Mouse (Mus musculus) brown adipose tissue, adult 24 weeks (tissue): ENCODE results near the gene Cmss1. TPM values are rescaled to one million over a fixed set of nuclear protein-coding genes. Genes with fewer than 3 reads are reported as not detected.

Experiments used
- H3K27ac ChIP-seq: fragments of 200-500 bp; replicated peaks from 2 replicates; pipeline ENCODE4 v1.5.1; 2012; ENCODE audit warnings: low read depth, mild to moderate bottlenecking, low read length
- H3K4me1 ChIP-seq: fragments of 200-500 bp; 2 replicates; pipeline ENCODE4 v1.6.1; 2012; ENCODE audit warnings: low read length, mixed read lengths; ENCODE audit not compliant: control insufficient read depth, insufficient read depth, insufficient read length
- H3K4me3 ChIP-seq: fragments of 200-500 bp; 2 replicates; pipeline ENCODE4 v1.5.1; 2012; ENCODE audit warnings: low read depth, mild to moderate bottlenecking, low read length, moderate library complexity; ENCODE audit not compliant: insufficient read depth
- polyA plus RNA-seq: library from polyadenylated mRNA; stranded (reverse); fragments of >200 nt; gene quantifications from 2 replicates; pipeline ENCODE4 v1.2.4, GENCODE M21; 2012; ENCODE audit not compliant: missing spikeins, insufficient read depth, insufficient read length

Gene Cmss1
- polyA plus RNA-seq, 1 experiment: 10.9 TPM

DNA sequence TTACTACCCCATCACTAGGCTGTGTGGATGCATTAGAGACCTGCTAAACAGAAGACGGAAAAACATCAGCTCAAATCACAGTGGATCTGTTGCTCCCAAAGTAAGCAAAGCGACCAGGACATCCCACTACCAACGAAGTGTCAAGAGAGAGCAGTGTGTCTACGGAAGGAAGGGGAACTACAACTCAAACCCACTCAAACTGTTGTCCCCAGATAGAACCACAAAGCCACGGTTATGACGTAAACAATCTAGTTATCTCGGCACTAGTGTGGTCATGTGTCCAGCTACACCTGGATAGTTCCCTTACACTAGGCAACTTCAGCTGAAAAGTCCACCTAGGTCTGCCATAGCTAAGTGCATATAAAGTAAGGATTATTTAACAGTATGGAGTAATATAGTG is 242.2 kb downstream of the Cmss1 start:
- no peak overlapping the region for H3K4me3 ChIP-seq

DNA sequence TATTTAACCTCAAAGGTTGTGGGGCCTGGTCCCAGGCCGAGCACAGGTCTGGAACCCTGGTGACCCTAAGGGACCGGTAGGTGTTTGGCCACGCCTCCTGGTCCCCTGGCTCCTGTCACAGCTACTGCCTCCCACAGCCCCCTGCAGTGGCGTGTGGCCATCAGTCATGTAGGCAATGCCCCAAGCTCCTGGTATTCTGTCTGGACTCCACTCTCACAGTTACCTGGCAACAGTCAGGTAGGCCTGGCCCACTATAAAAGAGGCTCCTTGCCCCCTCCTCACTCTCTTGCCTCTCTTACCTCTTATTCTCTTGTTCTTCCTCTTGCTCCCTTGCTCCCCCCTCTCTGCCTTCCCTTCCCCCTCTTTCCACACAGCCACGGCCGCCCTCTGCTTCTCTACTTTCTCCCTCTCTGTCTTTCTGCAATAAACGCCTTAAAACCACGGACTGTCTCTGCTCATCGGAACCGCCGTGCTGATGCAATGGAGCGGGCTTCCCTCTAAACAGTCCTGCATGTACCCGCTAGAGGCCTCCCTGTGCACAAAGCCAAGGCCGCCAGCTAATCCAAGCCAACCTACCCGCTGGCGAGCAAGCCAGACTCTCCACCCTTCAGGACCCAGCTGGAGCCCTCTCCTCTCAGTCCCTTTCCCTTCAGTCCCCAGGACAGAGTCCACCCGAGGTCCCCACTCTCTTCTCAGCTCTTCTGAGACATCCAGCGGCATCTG is 243.8 kb downstream of the Cmss1 start:
- no peak overlapping the region for H3K27ac ChIP-seq
- no peak overlapping the region; the same call in 1 of the 2 replicates for H3K4me3 ChIP-seq
- no peaks in the 10 kb centered on the region for H3K4me1 ChIP-seq

More for the DNA sequence above, 242.2 kb downstream of the Cmss1 start:
- Histone ChIP-seq H3K27ac (no peak overlapping the region), H3K4me1 (peaks cover 1% of the 10 kb centered on the region; the same call in 1 of the 2 replicates)

GRCm38 (mm10) chr16:57360785-57361184 is 245.9 kb downstream of the Cmss1 start:
- Histone ChIP-seq H3K4me3 (no peak overlapping the region), H3K27ac (no peak overlapping the region), H3K4me1 (no peaks in the 10 kb centered on the region)

- Histone ChIP-seq H3K27ac (no peak overlapping the region), H3K4me3 (no peak overlapping the region), H3K4me1 (no peaks in the 10 kb centered on the region)
Observed at GRCm38 (mm10) chr16:57359251-57359650, 247.4 kb downstream of the Cmss1 start.

DNA sequence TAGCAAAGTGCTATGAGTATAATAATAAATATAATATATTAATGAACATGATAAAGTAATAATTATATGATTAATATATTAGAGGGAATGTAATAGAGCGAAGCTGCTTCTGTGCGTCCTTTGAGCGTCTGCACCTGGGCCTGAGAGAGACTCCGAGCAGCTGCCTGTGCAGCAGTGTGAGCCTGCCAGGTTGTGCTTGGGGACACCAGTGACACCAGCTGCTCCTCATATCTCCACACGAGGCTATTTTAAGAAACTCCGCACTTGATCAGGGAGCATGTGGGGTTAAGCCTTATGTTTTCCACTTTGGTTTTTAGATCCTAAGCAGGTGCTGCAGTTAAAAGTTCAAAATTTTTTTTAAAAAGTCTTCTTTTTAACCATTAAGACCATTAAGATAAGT is 249.7 kb downstream of the Cmss1 start:
- Histone ChIP-seq H3K27ac (no peak overlapping the region), H3K4me1 (no peaks in the 10 kb centered on the region), H3K4me3 (no peak overlapping the region)

- H3K4me1 ChIP-seq: no peaks in the 10 kb centered on the region
- H3K4me3 ChIP-seq: no peak overlapping the region
- no peak overlapping the region for H3K27ac ChIP-seq
Observed at GRCm38 (mm10) chr16:57356454-57356853, 250.2 kb downstream of the Cmss1 start.

- no peak overlapping the region for H3K4me3 ChIP-seq
- H3K4me1 ChIP-seq: no peaks in the 10 kb centered on the region
- no peak overlapping the region for H3K27ac ChIP-seq
Observed at GRCm38 (mm10) chr16:57353932-57354331, 252.7 kb downstream of the Cmss1 start.

DNA sequence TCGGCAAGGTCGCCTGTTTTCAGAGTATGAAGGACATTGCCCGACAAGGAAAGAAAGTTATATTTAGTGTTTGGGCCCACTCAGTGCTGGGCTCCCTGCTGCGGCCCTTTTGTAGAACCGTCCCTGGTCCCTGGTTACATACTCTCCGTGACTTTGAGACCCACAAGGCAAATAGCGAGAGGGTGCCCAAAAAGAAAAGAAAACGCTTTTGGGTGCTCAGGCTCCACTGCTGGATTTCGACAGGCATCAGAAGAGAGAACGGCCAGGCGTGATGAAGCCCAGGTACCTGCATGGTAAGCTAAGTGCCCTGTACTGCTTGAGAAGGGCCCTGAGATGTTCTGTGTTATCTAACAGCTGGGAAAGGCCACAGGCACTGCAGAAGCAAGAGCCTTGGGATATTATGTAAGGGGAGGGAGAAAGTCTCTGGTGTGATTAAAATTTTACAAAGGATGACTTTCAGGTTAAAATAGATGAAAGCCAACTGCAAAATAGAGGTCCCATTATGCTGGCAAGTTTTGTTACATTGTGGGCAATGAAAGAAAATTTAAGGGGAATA is 253.4 kb downstream of the Cmss1 start:
- H3K4me1 ChIP-seq: 0 out of 2 replicates have a peak, but pooled peaks cover 5% of the 10 kb centered on the region
- H3K27ac ChIP-seq: no peak overlapping the region
- no peak overlapping the region for H3K4me3 ChIP-seq

DNA sequence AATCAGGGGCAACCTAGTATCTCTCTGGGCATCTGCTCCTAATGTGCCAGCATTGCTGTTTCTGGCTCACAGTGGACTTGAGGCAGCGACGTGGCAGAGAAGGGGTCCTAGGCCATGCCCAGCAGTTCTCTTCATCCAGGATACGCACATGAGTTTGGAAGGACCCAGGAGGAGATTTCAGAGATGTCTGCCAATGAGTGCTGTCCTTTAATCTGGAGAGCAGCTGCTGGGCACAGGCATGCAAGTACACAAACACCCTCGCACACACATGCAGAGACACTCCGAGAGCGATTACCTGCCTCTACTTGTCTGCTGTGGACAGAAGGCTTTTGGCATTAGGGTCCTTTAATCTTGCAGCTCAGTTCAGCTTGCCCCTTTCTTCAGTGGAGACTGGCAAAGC is 253.9 kb downstream of the Cmss1 start, which contains the start of gene Filip1l:
Gene Filip1l, plus strand, starts transcription at position 343 of the 400 bp plus-strand sequence.
- H3K4me3 ChIP-seq: no peak within 1 kb of the TSS
- H3K4me1 ChIP-seq: 0 out of 2 replicates have a peak, but pooled peaks cover 5% of the 10 kb centered on the region
- no peak within 1 kb of the TSS for H3K27ac ChIP-seq

DNA sequence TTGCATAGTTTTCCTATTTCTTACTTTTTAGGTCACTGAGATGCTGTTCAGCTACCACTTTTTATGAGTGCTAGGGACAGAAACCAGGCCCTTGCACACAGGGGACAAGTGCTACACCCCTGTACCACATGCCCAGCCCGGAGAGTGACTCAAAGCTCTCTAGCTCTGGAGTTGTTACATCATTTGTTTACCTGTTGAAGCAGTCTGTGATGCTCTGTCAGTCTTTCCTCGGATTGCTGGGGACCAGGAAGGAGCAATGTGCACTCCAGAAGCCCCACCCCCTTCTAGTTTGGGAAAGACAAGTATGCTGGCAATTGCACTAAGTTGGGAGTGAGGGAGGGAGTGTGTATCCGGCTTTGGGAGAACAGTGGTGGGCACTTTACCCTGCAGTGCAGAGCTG is 257.0 kb downstream of the Cmss1 start:
- H3K4me3 ChIP-seq: no peak overlapping the region
- H3K4me1 ChIP-seq: 0 out of 2 replicates have a peak, but pooled peaks cover 5% of the 10 kb centered on the region
- H3K27ac ChIP-seq: no peak overlapping the region

- H3K27ac ChIP-seq: no peak overlapping the region
- 0 out of 2 replicates have a peak, but pooled peaks cover 5% of the 10 kb centered on the region for H3K4me1 ChIP-seq
- no peak overlapping the region for H3K4me3 ChIP-seq
Observed at GRCm38 (mm10) chr16:57349039-57349438, 257.6 kb downstream of the Cmss1 start.

- no peak overlapping the region for H3K27ac ChIP-seq
- 0 out of 2 replicates have a peak, but pooled peaks cover 5% of the 10 kb centered on the region for H3K4me1 ChIP-seq
- H3K4me3 ChIP-seq: no peak overlapping the region
Observed at GRCm38 (mm10) chr16:57346258-57346657, 260.4 kb downstream of the Cmss1 start.

GRCm38 (mm10) chr16:57340613-57340898 is 266.1 kb downstream of the Cmss1 start:
- Histone ChIP-seq H3K27ac (no peak overlapping the region), H3K4me1 (0 out of 2 replicates have a peak, but pooled peaks cover 6% of the 10 kb centered on the region), H3K4me3 (no peak overlapping the region)

DNA sequence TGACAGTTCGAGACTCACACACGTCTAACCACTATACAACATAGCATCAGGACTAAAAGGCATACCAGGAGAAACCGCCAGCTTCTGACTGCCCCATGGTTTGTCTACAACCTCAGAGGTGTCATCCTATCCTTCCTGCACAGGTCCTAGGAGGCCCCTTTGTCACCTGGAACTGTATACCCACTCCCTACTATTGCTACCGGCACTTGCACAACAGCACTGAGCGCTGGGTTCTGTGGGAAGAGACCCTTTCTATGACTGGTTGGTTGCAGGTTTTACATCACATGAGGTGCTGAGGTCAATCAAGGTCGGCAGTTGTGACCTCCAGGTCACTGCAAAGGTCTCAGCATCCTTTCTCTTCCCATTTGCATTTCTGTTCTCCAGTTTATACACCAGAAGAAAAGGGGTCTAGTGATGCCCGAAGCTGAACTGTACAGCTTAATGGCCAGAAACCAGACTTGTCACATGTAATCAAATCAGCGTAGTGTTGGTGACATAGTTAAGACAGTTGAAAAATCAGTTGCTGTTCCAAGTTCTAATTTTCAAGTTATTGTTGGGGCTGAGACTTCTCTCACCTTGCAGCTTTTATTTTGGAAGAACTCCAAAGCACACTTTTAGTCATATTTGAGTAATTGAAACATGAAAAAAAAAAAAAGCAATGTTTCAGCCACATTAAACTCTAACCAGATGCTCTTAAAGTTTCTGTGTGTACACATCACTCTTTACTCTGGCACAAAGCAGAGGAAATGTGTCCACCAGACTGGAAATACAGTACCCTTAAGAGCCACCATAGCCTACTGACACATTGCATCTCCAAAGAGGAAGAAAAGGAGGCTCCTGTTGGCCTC is 266.7 kb downstream of the Cmss1 start:
- Histone ChIP-seq H3K4me1 (0 out of 2 replicates have a peak, but pooled peaks cover 6% of the 10 kb centered on the region), H3K27ac (no peak overlapping the region), H3K4me3 (no peak overlapping the region)

GRCm38 (mm10) chr16:57336770-57337423 is 269.8 kb downstream of the Cmss1 start:
- Histone ChIP-seq H3K4me1 (0 out of 2 replicates have a peak, but pooled peaks cover 6% of the 10 kb centered on the region), H3K27ac (peak overlapping the region; percentile 95), H3K4me3 (peak overlapping the region; percentile 53)
